Mouse (Mus musculus): ENCODE data around the gene H2al1d. TPM values are rescaled to one million over a fixed set of nuclear protein-coding genes. Genes with fewer than 3 reads are reported as not detected.
"Not testable (repeated sequence)": the region's sequence is repeated elsewhere in the genome, so short reads cannot be mapped to it uniquely, and the experiment has no call there.

H2al1d gene
- polyA plus RNA-seq, 1 experiment, result not detected

DNA sequence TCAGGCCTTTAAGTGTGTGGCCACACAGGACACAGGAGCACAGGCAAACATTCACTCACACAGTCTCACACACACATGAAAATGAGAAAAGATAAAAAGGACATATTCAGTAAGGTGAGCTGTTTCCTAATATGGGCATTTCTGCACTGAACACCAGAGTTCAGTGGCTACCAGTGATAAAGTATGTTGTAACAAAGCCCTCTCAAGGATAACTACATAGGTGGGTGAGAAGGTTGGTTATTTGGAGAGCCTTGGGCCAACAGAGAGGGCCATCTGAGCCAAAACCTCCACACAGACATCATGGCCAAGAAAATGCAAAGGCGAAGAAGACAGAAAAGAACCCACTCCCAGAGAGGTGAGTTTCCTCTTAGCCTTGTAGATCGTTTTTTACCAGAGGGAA is 18.9 kb downstream of the H2al1d start, which contains the start of gene H2al1j:
TSS of gene H2al1j (plus strand) at position 301 of the 400 bp plus-strand sequence.
- not testable (repeated sequence) for H3K36me3 ChIP-seq (ENCODE audit: control insufficient read depth, insufficient read depth, low read length); H3K4me3 ChIP-seq (ENCODE audit: extremely low read depth, insufficient read depth, insufficient read length); DNase-seq (ENCODE audit: low read depth in 1 of 2, low spot score in 2 of 2); H3K27me3 ChIP-seq (ENCODE audit: control insufficient read depth, insufficient read depth, low read length); H3K4me1 ChIP-seq (ENCODE audit: control insufficient read depth, insufficient read depth, insufficient read length); H3K27ac ChIP-seq (ENCODE audit: insufficient read depth, low read length)
- WGBS, result 74% methylated on average over 2 of the region's 2 CpGs

DNA sequence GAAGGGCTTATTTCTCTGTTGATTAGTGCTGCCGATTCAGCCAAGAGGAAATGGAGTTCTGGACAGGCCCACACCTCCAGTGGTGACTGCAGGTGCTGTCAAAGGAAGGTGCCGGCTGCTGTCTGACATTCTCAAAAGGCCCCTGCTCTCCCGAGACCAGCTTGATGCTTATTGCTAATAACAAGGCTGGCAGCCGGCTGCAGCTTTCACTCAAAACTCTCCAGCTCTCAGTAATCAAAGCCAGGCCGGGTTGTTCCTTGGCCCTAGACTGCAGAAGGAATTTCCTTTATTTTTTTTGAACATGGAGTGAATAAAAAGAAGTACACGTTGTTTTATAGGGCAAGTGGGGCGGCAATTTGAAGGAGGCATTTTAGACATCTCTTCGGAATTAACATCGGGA is 37.1 kb downstream of the H2al1d start:
- no peak for DNase-seq (ENCODE audit: low read depth in 1 of 2, low spot score in 2 of 2)
- no peak for TF ChIP-seq CTCF (IDR thresholded peaks at IDR 0.05; ENCODE audit: extremely low read depth, insufficient read depth, insufficient read length, insufficient replicate concordance)
- no peak for TF ChIP-seq POLR2A (IDR thresholded peaks at IDR 0.05; ENCODE audit: low read depth, low read length)
- H3K27ac ChIP-seq (ENCODE audit: insufficient read depth, low read length), result no peak overlapping the region
- H3K4me3 ChIP-seq (ENCODE audit: extremely low read depth, insufficient read depth, insufficient read length), result no peak overlapping the region
- H3K27me3 ChIP-seq (ENCODE audit: control insufficient read depth, insufficient read depth, low read length), result no peaks in the 10 kb centered on the region
- H3K36me3 ChIP-seq (ENCODE audit: control insufficient read depth, insufficient read depth, low read length), result no peaks in the 10 kb centered on the region
- H3K4me1 ChIP-seq (ENCODE audit: control insufficient read depth, insufficient read depth, insufficient read length), result no peaks in the 10 kb centered on the region
- WGBS, result 80% methylated on average over 9 of the region's 9 CpGs

GRCm38 (mm10) chrX:11346756-11347155 is 38.1 kb downstream of the H2al1d start:
- H3K4me3 ChIP-seq (ENCODE audit: extremely low read depth, insufficient read depth, insufficient read length), result no peak overlapping the region
- 93% methylated on average over 3 of the region's 3 CpGs for WGBS
- H3K36me3 ChIP-seq (ENCODE audit: control insufficient read depth, insufficient read depth, low read length), result no peaks in the 10 kb centered on the region
- no peaks in the 10 kb centered on the region for H3K27me3 ChIP-seq (ENCODE audit: control insufficient read depth, insufficient read depth, low read length)
- no peak for DNase-seq (ENCODE audit: low read depth in 1 of 2, low spot score in 2 of 2)
- no peak for TF ChIP-seq CTCF (IDR thresholded peaks at IDR 0.05; ENCODE audit: extremely low read depth, insufficient read depth, insufficient read length, insufficient replicate concordance)
- TF ChIP-seq POLR2A (IDR thresholded peaks at IDR 0.05; ENCODE audit: low read depth, low read length), result no peak
- no peaks in the 10 kb centered on the region for H3K4me1 ChIP-seq (ENCODE audit: control insufficient read depth, insufficient read depth, insufficient read length)
- no peak overlapping the region for H3K27ac ChIP-seq (ENCODE audit: insufficient read depth, low read length)

Other genes with a start within 250 kb of the H2al1d start
- not detected in 2 replicates for gene H2al1a, start 9.6 kb upstream of the H2al1d start, polyA plus RNA-seq (2012; rRNA removed)
- not detected in 2 replicates for gene H2al1b, start 6.4 kb upstream of the H2al1d start, polyA plus RNA-seq (2012; rRNA removed)
- gene H2al1c, start 3.2 kb upstream of the H2al1d start, polyA plus RNA-seq (2012; rRNA removed), result not detected in 2 replicates
- not detected in 2 replicates for gene H2al1e, start 3.1 kb downstream of the H2al1d start, polyA plus RNA-seq (2012; rRNA removed)
- not detected in 2 replicates for gene H2al1f, start 6.3 kb downstream of the H2al1d start, polyA plus RNA-seq (2012; rRNA removed)
- gene H2al1g, start 9.4 kb downstream of the H2al1d start, polyA plus RNA-seq (2012; rRNA removed), result not detected in 2 replicates
- gene H2al1h, start 12.7 kb downstream of the H2al1d start, polyA plus RNA-seq (2012; rRNA removed), result not detected in 2 replicates
- gene H2al1i, start 15.8 kb downstream of the H2al1d start, polyA plus RNA-seq (2012; rRNA removed), result not detected in 2 replicates
- gene H2al1j, start 19.0 kb downstream of the H2al1d start, polyA plus RNA-seq (2012; rRNA removed), result not detected in 2 replicates